Mouse (Mus musculus): ENCODE results near the gene Elane. TPM values are rescaled to one million over a fixed set of nuclear protein-coding genes. Genes with fewer than 3 reads are reported as not detected.
A peak's percentile ranks its signal among the peaks of the same experiment; 100 is the strongest.
"Not testable (repeated sequence)": the region's sequence is repeated elsewhere in the genome, so short reads cannot be mapped to it uniquely, and the experiment has no call there.

The Elane gene
- polyA plus RNA-seq, 1 experiment = not detected

DNA sequence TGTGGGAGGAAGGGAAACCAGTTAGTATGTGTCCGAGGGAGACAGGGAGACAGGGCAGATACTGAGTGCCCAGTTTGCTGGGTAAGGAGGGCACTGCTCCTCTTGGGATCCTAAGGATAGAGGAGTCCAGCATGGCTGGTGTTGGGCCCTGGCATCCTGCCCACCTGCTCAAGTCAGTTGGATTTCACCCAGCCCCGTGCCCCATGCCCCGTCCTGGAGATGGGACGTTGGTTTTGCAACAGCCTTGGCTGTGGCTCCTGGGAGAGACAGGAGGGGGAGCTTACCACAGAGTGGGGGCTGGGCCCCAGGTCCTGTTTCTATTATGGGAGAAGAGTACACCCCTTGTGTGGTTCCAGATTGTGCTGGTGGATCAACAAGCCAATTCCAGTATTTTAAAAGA lies 1.6 kb upstream of the Elane start:
- H3K27me3 ChIP-seq (ENCODE audit: control insufficient read depth, insufficient read depth, insufficient read length) = peaks cover 8% of the 10 kb centered on the region
- no peak overlapping the region for H3ac ChIP-seq (ENCODE audit: control insufficient read depth, insufficient read length)
- no peaks in the 10 kb centered on the region for H3K79me2 ChIP-seq (ENCODE audit: control insufficient read depth, insufficient read depth)
- TF ChIP-seq MAX (IDR thresholded peaks at IDR 0.05; ENCODE audit: low read depth) = no peak
- H3K36me3 ChIP-seq (ENCODE audit: control insufficient read depth, insufficient read depth) = no peaks in the 10 kb centered on the region
- H3K4me2 ChIP-seq (ENCODE audit: low read depth) = peak overlapping the region; percentile 0
- no peak overlapping the region for H3K4me3 ChIP-seq

DNA sequence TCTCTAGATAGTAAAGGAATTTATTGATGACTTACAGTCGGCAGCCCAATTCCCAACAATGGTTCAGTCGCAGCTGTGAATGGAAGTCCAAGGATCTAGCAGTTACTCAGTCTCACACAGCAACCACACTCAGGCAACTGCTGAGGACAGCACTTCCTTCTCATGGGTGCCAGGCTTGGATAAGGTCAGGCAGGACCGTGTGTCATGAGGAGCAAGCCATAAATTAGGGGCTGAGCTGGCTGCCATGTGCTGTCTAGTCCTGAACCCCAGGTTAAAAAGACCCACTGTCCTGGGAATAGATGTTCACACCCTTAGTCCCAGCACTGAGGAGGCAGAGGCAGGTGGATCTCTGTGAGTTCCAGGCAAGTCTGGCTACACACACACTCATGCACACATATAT lies 1.1 kb upstream of the Elane start:
- not testable (repeated sequence) for H3K36me3 ChIP-seq (ENCODE audit: control insufficient read depth, insufficient read depth); H3K4me2 ChIP-seq (ENCODE audit: low read depth); H3K4me3 ChIP-seq; H3K27me3 ChIP-seq (ENCODE audit: control insufficient read depth, insufficient read depth, insufficient read length); H3ac ChIP-seq (ENCODE audit: control insufficient read depth, insufficient read length); H3K79me2 ChIP-seq (ENCODE audit: control insufficient read depth, insufficient read depth)

DNA sequence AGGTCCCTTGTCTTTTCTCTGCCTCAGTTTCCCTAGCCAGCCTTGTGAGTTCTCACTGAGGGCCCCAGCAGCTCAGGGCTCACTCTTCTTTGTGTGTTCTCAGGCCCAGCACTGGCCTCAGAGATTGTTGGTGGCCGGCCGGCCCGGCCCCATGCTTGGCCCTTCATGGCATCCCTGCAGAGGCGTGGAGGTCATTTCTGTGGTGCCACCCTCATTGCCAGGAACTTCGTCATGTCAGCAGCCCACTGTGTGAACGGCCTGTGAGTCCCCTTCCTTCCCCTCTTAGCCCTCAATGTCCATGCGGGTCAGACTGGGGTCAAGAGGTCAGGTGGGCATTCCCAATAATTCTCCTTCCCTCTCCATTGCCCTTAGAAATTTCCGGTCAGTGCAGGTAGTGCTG lies 564 bp downstream of the Elane start:
- Histone ChIP-seq H3K27me3 (ENCODE audit: control insufficient read depth, insufficient read depth, insufficient read length) (peaks cover 19% of the 10 kb centered on the region), H3K4me2 (ENCODE audit: low read depth) (no peak overlapping the region), H3K36me3 (ENCODE audit: control insufficient read depth, insufficient read depth) (no peaks in the 10 kb centered on the region), H3ac (ENCODE audit: control insufficient read depth, insufficient read length) (no peak overlapping the region), H3K4me3 (no peak overlapping the region), H3K79me2 (ENCODE audit: control insufficient read depth, insufficient read depth) (no peaks in the 10 kb centered on the region)
- TF ChIP-seq CEBPB (IDR thresholded peaks at IDR 0.05; ENCODE audit: insufficient read depth, poor library complexity, severe bottlenecking) (no peak), POLR2AphosphoS2 (IDR thresholded peaks at IDR 0.05; ENCODE audit: insufficient read length, low read depth) (no peak), USF1 (IDR thresholded peaks at IDR 0.05; ENCODE audit: low read depth) (no peak), E2F4 (IDR thresholded peaks at IDR 0.05; ENCODE audit: insufficient read depth) (no peak), MAX (IDR thresholded peaks at IDR 0.05; ENCODE audit: low read depth) (no peak), MYOG (IDR thresholded peaks at IDR 0.05; ENCODE audit: control insufficient read depth in 1 of 3, insufficient read depth in 1 of 3, insufficient read length in 2 of 3, low read depth in 2 of 3) (no peak), POLR2A (IDR thresholded peaks at IDR 0.05; ENCODE audit: insufficient read length, low read depth) (no peak), MYOD1 (IDR thresholded peaks at IDR 0.05; ENCODE audit: control insufficient read depth in 1 of 3, insufficient read length in 2 of 3, low read depth in 2 of 3) (no peak), TCF12 (IDR thresholded peaks at IDR 0.05; ENCODE audit: insufficient read depth, poor library complexity, severe bottlenecking) (no peak), TCF3 (IDR thresholded peaks at IDR 0.05; ENCODE audit: insufficient read length, low read depth) (no peak), SRF (IDR thresholded peaks at IDR 0.05; ENCODE audit: control insufficient read depth, insufficient read length, low read depth) (no peak), REST (IDR thresholded peaks at IDR 0.05; ENCODE audit: insufficient read depth, insufficient read length) (no peak)

DNA sequence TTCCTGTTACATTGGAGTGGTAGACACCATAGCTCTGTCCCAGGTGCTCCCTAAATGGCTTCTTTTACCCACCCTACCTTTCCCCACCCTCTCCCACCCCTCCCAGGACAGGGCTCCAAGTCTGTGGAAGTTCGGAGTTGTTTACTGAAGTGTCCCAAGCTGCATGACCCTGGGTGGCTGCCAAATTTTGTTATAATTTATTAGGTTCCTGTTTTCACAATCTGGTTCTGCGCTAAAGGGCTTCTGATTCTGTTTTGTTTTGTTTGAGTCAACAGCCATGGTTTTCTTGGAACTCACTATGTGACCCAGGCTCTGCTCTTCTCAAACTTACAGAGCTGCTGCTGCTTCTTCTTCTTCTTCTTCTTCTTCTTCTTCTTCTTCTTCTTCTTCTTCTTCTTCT lies 3.3 kb downstream of the Elane start:
- no peaks in the 10 kb centered on the region for H3K79me2 ChIP-seq (ENCODE audit: control insufficient read depth, insufficient read depth)
- no peak overlapping the region for H3K4me3 ChIP-seq
- H3K36me3 ChIP-seq (ENCODE audit: control insufficient read depth, insufficient read depth) = no peaks in the 10 kb centered on the region
- H3ac ChIP-seq (ENCODE audit: control insufficient read depth, insufficient read length) = no peak overlapping the region
- peaks cover 19% of the 10 kb centered on the region for H3K27me3 ChIP-seq (ENCODE audit: control insufficient read depth, insufficient read depth, insufficient read length)
- no peak overlapping the region for H3K4me2 ChIP-seq (ENCODE audit: low read depth)
- no peak for TF ChIP-seq TCF3 (IDR thresholded peaks at IDR 0.05; ENCODE audit: insufficient read length, low read depth)
- no peak for TF ChIP-seq MAX (IDR thresholded peaks at IDR 0.05; ENCODE audit: low read depth)
- no peak for TF ChIP-seq E2F4 (IDR thresholded peaks at IDR 0.05; ENCODE audit: insufficient read depth)
- no peak for TF ChIP-seq CEBPB (IDR thresholded peaks at IDR 0.05; ENCODE audit: insufficient read depth, poor library complexity, severe bottlenecking)
- no peak for TF ChIP-seq SRF (IDR thresholded peaks at IDR 0.05; ENCODE audit: control insufficient read depth, insufficient read length, low read depth)
- no peak for TF ChIP-seq TCF12 (IDR thresholded peaks at IDR 0.05; ENCODE audit: insufficient read depth, poor library complexity, severe bottlenecking)
- TF ChIP-seq REST (IDR thresholded peaks at IDR 0.05; ENCODE audit: insufficient read depth, insufficient read length) = no peak
- TF ChIP-seq POLR2A (IDR thresholded peaks at IDR 0.05; ENCODE audit: insufficient read length, low read depth) = no peak
- TF ChIP-seq USF1 (IDR thresholded peaks at IDR 0.05; ENCODE audit: low read depth) = no peak
- TF ChIP-seq MYOD1 (IDR thresholded peaks at IDR 0.05; ENCODE audit: control insufficient read depth in 1 of 3, insufficient read length in 2 of 3, low read depth in 2 of 3) = no peak
- TF ChIP-seq MYOG (IDR thresholded peaks at IDR 0.05; ENCODE audit: control insufficient read depth in 1 of 3, insufficient read depth in 1 of 3, insufficient read length in 2 of 3, low read depth in 2 of 3) = no peak
- TF ChIP-seq POLR2AphosphoS2 (IDR thresholded peaks at IDR 0.05; ENCODE audit: insufficient read length, low read depth) = no peak

DNA sequence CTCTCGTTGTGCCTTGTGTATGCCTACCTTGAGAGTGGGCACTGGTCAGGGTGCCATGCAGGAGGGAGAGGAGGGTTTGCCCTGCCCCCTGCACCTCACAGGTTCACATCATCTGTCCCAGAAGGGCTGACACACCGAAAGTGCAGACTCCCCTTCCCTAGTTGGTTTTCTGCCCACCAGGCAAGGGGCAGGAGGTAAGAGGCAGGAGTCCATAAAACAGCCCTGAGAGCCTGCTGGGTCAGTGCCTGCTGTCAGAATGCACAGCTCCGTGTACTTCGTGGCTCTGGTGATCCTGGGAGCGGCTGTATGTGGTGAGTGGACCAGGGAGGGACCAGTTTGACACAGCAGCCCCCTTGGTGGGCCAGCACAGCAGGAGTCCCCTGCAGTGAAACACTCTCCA lies 4.6 kb downstream of the Elane start, which contains the start of gene Cfd:
Gene Cfd (plus strand): TSS at position 184 of the 400 bp plus-strand sequence.
- Histone ChIP-seq H3K27me3 (ENCODE audit: control insufficient read depth, insufficient read depth, insufficient read length) (peaks cover 19% of the 10 kb centered on the region), H3K79me2 (ENCODE audit: control insufficient read depth, insufficient read depth) (no peaks in the 10 kb centered on the region), H3K4me3 (no peak within 1 kb of the TSS), H3ac (ENCODE audit: control insufficient read depth, insufficient read length) (no peak within 1 kb of the TSS), H3K36me3 (ENCODE audit: control insufficient read depth, insufficient read depth) (no peaks in the 10 kb centered on the region), H3K4me2 (ENCODE audit: low read depth) (no peak within 1 kb of the TSS)
- TF ChIP-seq MYOG (IDR thresholded peaks at IDR 0.05; ENCODE audit: control insufficient read depth in 1 of 3, insufficient read depth in 1 of 3, insufficient read length in 2 of 3, low read depth in 2 of 3) = no peak
- no peak for TF ChIP-seq POLR2A (IDR thresholded peaks at IDR 0.05; ENCODE audit: insufficient read length, low read depth)
- no peak for TF ChIP-seq POLR2AphosphoS2 (IDR thresholded peaks at IDR 0.05; ENCODE audit: insufficient read length, low read depth)
- no peak for TF ChIP-seq TCF3 (IDR thresholded peaks at IDR 0.05; ENCODE audit: insufficient read length, low read depth)
- no peak for TF ChIP-seq REST (IDR thresholded peaks at IDR 0.05; ENCODE audit: insufficient read depth, insufficient read length)
- TF ChIP-seq SRF (IDR thresholded peaks at IDR 0.05; ENCODE audit: control insufficient read depth, insufficient read length, low read depth) = no peak
- no peak for TF ChIP-seq MYOD1 (IDR thresholded peaks at IDR 0.05; ENCODE audit: control insufficient read depth in 1 of 3, insufficient read length in 2 of 3, low read depth in 2 of 3)
- no peak for TF ChIP-seq E2F4 (IDR thresholded peaks at IDR 0.05; ENCODE audit: insufficient read depth)
- no peak for TF ChIP-seq USF1 (IDR thresholded peaks at IDR 0.05; ENCODE audit: low read depth)
- TF ChIP-seq CEBPB (IDR thresholded peaks at IDR 0.05; ENCODE audit: insufficient read depth, poor library complexity, severe bottlenecking) = no peak
- no peak for TF ChIP-seq TCF12 (IDR thresholded peaks at IDR 0.05; ENCODE audit: insufficient read depth, poor library complexity, severe bottlenecking)
- no peak for TF ChIP-seq MAX (IDR thresholded peaks at IDR 0.05; ENCODE audit: low read depth)

DNA sequence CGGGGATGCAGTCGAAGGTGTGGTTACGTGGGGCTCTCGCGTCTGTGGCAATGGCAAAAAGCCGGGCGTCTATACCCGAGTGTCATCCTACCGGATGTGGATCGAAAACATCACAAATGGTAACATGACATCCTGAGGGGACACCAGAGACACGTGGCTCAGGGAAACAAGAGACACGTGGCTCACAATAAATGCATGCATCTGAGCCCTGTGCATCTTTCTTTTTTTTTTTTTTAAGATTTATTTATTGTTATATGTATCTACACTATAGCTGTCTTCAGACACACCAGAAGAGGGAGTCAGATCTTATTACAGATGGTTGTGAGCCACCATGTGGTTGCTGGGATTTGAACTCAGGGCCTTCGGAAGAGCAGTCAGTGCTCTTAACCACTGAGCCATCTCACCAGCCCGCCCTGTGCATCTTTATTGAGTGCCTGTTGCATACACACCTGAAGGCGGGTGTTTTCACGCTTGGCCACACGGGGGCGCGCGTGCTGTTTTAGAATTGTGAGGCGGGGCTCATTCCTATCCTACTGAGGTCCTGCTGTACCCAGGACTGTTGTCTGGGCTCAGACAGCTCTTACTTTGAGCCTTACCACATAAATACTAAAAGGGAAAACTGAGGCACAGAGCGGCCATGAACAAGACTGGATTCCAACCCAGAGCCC lies 6.5 kb downstream of the Elane start:
- peaks cover 16% of the 10 kb centered on the region for H3K27me3 ChIP-seq (ENCODE audit: control insufficient read depth, insufficient read depth, insufficient read length)
- not testable (repeated sequence) for H3K4me3 ChIP-seq; H3K36me3 ChIP-seq (ENCODE audit: control insufficient read depth, insufficient read depth); H3ac ChIP-seq (ENCODE audit: control insufficient read depth, insufficient read length); H3K4me2 ChIP-seq (ENCODE audit: low read depth); H3K79me2 ChIP-seq (ENCODE audit: control insufficient read depth, insufficient read depth)
